Mouse (Mus musculus): ENCODE measurements around the gene Zfp366. TPM values are rescaled to one million over a fixed set of nuclear protein-coding genes. Genes with fewer than 3 reads are reported as not detected.

Zfp366 gene
- total RNA-seq, 2 experiments from 2014 or later = 7.5 to 12.1 TPM

DNA sequence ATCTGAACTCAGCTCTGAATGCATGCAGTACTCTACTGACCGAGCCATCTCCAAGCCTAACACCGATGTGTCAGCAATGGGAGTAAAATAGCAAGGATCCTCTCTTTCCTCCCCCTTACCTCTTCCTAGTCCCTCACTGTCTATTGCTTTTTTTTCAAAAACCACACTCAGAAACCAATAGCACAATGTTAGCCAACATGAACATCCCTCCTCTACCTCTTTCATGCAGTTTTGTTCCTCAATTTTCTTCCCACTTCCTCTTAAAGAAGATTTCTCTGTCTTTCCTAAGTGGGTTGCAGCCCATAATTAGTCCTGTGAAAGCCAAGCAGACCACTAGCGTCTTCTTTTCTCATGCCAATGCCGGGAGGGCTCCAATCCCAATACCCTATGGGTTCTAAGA, 102.6 kb downstream of the Zfp366 start:
- intact Hi-C loops (cut with DNase I) = no loop called here
- DNase-seq = no peak

- intact Hi-C loops (cut with DNase I) = no loop called here
- no peak for DNase-seq
Measured at GRCm38 (mm10) chr13:99287786-99288185, 103.2 kb downstream of the Zfp366 start.

- DNase-seq = no peak
- intact Hi-C loops (cut with DNase I) = no loop called here
Measured at GRCm38 (mm10) chr13:99290766-99291165, 106.1 kb downstream of the Zfp366 start.

- no peak for DNase-seq
- intact Hi-C loops (cut with DNase I) = no loop called here
Measured at GRCm38 (mm10) chr13:99294176-99294575, 109.6 kb downstream of the Zfp366 start.

GRCm38 (mm10) chr13:99299921-99300320, 115.3 kb downstream of the Zfp366 start:
- DNase-seq = no peak
- intact Hi-C loops (cut with DNase I) = loop anchor here (5.0 kb wide), 1 partner anchor 38 kb away; no protein-coding TSS in a partner anchor

Other genes with a start within 250 kb of the Zfp366 start
- gene 1700024P04Rik, start 200.3 kb upstream of the Zfp366 start, total RNA-seq (2021) = not detected
- gene Ptcd2, start 159.9 kb downstream of the Zfp366 start, total RNA-seq (2021) = 10 to 100 TPM; 47.0 to 49.2 TPM
- 10 to 100 TPM; 48.2 to 48.8 TPM for gene Mrps27, start 160.0 kb downstream of the Zfp366 start, total RNA-seq (2021)